Mouse (Mus musculus): ENCODE data around the gene Rasal2. TPM values are rescaled to one million over a fixed set of nuclear protein-coding genes. Genes with fewer than 3 reads are reported as not detected.
A peak's percentile ranks its signal among the peaks of the same experiment; 100 is the strongest.

Gene Rasal2
- polyA plus RNA-seq, 1 experiment from 2014 or later: 9.3 TPM

DNA sequence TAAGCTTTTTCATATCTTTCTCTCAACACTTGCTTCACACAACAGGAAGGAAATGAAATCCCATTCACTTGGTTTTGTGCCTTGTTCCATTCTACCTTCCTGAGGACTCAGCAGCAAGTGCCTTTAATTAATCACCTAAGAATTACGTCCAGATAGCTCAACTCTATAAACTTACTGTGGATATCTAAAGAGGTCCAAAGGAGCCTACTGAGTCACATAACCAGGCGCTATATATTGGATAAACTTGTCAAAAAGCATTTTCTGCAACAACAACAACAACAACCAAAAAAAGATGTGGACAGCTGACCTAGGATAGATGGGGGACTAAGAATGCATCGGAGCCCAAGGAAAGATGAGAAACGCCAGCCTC is 1.1 kb downstream of the Rasal2 start:
- no peak overlapping the region for H3K27ac ChIP-seq (ENCODE audit: low read depth, low read length)
- no peaks in the 10 kb centered on the region for H3K9me3 ChIP-seq (ENCODE audit: control insufficient read depth, low read length)
- H3K27me3 ChIP-seq (ENCODE audit: control insufficient read depth, insufficient read depth, low read length): no peaks in the 10 kb centered on the region
- 0% methylated on average over 4 of the region's 4 CpGs for WGBS
- no peaks in the 10 kb centered on the region for H3K36me3 ChIP-seq (ENCODE audit: control insufficient read depth, insufficient read depth, low read length)
- no peak for ATAC-seq (ENCODE audit: low FRiP score, low TSS enrichment)
- peak overlapping the region; percentile 77 for H3K9ac ChIP-seq (ENCODE audit: low read depth, low read length)
- peak overlapping the region; percentile 92 for H3K4me3 ChIP-seq (ENCODE audit: low read length)
- H3K4me2 ChIP-seq (replicated peaks; ENCODE audit: low read depth, low read length): peak overlapping the region; percentile 63
- H3K4me1 ChIP-seq (ENCODE audit: control insufficient read depth, insufficient read depth, low read length): 0 out of 2 replicates have a peak, but pooled peaks cover 5% of the 10 kb centered on the region

DNA sequence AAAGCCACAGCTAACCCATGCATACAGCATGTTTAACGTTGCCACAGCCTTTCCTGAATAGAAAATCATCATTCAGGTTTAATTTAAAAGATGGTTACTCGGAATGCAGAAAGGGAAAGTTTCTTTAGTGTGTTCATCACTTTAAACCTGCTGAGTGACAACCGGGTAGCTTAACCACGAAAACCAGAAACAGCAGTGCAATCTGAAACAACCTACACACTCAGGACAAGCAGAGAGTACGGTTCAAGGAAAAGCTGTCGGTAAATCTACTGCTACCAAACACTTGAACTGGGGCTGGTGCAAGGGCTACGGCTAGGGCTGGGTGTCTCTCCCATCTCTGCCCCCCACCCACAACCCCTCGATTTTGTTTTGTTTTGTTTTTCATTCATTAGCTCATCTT is 1.5 kb downstream of the Rasal2 start:
- Histone ChIP-seq H3K9ac (ENCODE audit: low read depth, low read length) (no peak overlapping the region), H3K27me3 (ENCODE audit: control insufficient read depth, insufficient read depth, low read length) (no peaks in the 10 kb centered on the region), H3K27ac (ENCODE audit: low read depth, low read length) (no peak overlapping the region), H3K4me1 (ENCODE audit: control insufficient read depth, insufficient read depth, low read length) (0 out of 2 replicates have a peak, but pooled peaks cover 5% of the 10 kb centered on the region), H3K4me2 (replicated peaks; ENCODE audit: low read depth, low read length) (peak overlapping the region; percentile 63), H3K36me3 (ENCODE audit: control insufficient read depth, insufficient read depth, low read length) (no peaks in the 10 kb centered on the region), H3K9me3 (ENCODE audit: control insufficient read depth, low read length) (no peaks in the 10 kb centered on the region), H3K4me3 (ENCODE audit: low read length) (peak overlapping the region; percentile 92)
- ATAC-seq (ENCODE audit: low FRiP score, low TSS enrichment): no peak
- WGBS: 16% methylated on average over 8 of the region's 8 CpGs

DNA sequence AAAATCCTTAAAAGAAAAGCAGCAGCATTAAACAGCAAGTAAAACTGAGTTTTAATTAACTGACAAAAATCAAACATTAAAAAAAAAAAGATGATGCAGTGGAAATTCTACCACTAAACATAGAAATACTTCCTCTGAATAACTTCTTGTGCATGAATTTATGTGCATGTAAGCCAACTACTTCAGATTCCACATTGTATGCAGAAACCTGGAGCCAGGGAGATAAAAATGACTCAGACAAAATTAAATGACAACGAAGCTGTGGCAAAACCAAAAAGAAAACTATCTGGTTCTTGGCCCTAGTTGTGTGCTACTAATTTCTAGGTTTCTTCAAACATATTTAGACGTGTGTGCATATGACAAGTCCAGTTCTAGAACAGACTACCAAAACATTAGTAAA is 2.7 kb downstream of the Rasal2 start:
- ATAC-seq (ENCODE audit: low FRiP score, low TSS enrichment): no peak
- no peak overlapping the region for H3K27ac ChIP-seq (ENCODE audit: low read depth, low read length)
- H3K4me1 ChIP-seq (ENCODE audit: control insufficient read depth, insufficient read depth, low read length): 0 out of 2 replicates have a peak, but pooled peaks cover 5% of the 10 kb centered on the region
- no peak overlapping the region for H3K4me3 ChIP-seq (ENCODE audit: low read length)
- H3K4me2 ChIP-seq (replicated peaks; ENCODE audit: low read depth, low read length): no peak overlapping the region
- H3K36me3 ChIP-seq (ENCODE audit: control insufficient read depth, insufficient read depth, low read length): no peaks in the 10 kb centered on the region
- no peak overlapping the region for H3K9ac ChIP-seq (ENCODE audit: low read depth, low read length)
- WGBS: 88% methylated on average over 2 of the region's 2 CpGs
- no peaks in the 10 kb centered on the region for H3K27me3 ChIP-seq (ENCODE audit: control insufficient read depth, insufficient read depth, low read length)
- no peaks in the 10 kb centered on the region for H3K9me3 ChIP-seq (ENCODE audit: control insufficient read depth, low read length)

DNA sequence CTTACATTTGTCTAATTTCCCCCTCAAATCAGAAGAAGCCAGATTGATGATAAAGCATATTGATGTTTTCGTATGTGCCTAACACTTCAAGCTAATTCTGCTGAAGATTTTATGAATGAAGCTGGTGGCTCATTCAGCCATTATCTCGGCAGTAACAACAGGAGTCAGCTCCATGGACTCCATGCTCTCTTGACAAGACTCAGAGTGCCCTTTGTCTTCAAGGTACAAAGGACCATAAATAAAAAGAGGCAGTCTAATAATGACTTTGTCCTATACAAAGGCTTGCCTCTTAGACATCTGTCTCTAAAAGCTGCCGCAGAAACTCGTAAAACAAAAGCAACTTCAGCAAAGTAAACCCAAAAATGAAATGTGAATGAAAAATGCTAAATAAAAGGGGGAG is 24.4 kb downstream of the Rasal2 start:
- no peak overlapping the region for H3K9ac ChIP-seq (ENCODE audit: low read depth, low read length)
- WGBS: 54% methylated on average over 4 of the region's 4 CpGs

DNA sequence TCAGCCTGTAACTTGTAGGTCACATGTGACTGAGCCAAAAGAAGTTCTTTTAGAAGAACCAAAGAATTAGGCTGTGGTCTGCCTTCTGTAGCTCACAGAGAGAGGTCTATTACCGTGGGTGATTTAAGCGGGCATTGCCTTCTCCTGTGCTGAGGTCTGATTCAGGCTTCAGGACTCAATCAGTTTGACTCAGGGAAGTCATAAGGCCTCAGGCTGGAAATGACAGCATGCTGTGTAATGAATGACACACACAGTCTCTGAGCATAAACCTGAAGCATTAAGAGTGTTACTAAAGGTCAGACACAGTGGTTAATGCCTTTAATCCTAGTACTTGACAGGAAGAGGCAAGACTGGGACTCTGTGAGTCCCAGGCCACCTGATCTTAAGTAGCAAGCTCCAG is 31.7 kb downstream of the Rasal2 start:
- no peak overlapping the region for H3K9ac ChIP-seq (ENCODE audit: low read depth, low read length)
- H3K4me1 ChIP-seq (ENCODE audit: control insufficient read depth, insufficient read depth, low read length): no peaks in the 10 kb centered on the region
- H3K4me2 ChIP-seq (replicated peaks; ENCODE audit: low read depth, low read length): no peak overlapping the region
- no peak overlapping the region for H3K27ac ChIP-seq (ENCODE audit: low read depth, low read length)
- 58% methylated on average over 2 of the region's 2 CpGs for WGBS
- no peaks in the 10 kb centered on the region for H3K27me3 ChIP-seq (ENCODE audit: control insufficient read depth, insufficient read depth, low read length)
- no peak overlapping the region for H3K4me3 ChIP-seq (ENCODE audit: low read length)
- no peaks in the 10 kb centered on the region for H3K9me3 ChIP-seq (ENCODE audit: control insufficient read depth, low read length)
- ATAC-seq (ENCODE audit: low FRiP score, low TSS enrichment): no peak
- H3K36me3 ChIP-seq (ENCODE audit: control insufficient read depth, insufficient read depth, low read length): no peaks in the 10 kb centered on the region

More for the DNA sequence above, 24.4 kb downstream of the Rasal2 start:
- Histone ChIP-seq H3K27ac (ENCODE audit: low read depth, low read length) (no peak overlapping the region), H3K27me3 (ENCODE audit: control insufficient read depth, insufficient read depth, low read length) (no peaks in the 10 kb centered on the region), H3K4me2 (replicated peaks; ENCODE audit: low read depth, low read length) (no peak overlapping the region), H3K4me1 (ENCODE audit: control insufficient read depth, insufficient read depth, low read length) (no peaks in the 10 kb centered on the region), H3K4me3 (ENCODE audit: low read length) (no peak overlapping the region), H3K36me3 (ENCODE audit: control insufficient read depth, insufficient read depth, low read length) (no peaks in the 10 kb centered on the region), H3K9me3 (ENCODE audit: control insufficient read depth, low read length) (no peaks in the 10 kb centered on the region)
- no peak for ATAC-seq (ENCODE audit: low FRiP score, low TSS enrichment)

DNA sequence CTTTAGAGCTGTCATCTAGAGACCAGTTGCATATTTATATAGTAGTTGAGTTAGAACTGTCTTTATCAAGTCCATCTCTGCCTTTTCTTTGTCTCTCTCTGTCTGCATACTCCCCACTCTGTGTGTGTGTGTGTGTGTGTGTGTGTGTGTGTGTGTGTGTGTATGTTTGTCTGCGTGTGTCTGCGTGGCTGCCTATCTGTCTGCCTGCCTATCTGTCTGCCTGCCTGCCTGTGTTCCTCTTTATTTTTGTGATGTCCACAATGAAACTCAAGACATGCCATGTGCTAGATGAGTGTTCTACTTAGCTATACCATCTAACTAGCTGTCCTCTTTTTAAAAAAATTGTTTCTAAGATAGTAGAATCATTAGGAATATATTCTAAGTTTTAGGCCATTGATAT is 42.0 kb downstream of the Rasal2 start:
- 96% methylated on average over 2 of the region's 2 CpGs for WGBS
- no peak overlapping the region for H3K9ac ChIP-seq (ENCODE audit: low read depth, low read length)
- no peaks in the 10 kb centered on the region for H3K4me1 ChIP-seq (ENCODE audit: control insufficient read depth, insufficient read depth, low read length)
- H3K4me2 ChIP-seq (replicated peaks; ENCODE audit: low read depth, low read length): no peak overlapping the region
- no peaks in the 10 kb centered on the region for H3K36me3 ChIP-seq (ENCODE audit: control insufficient read depth, insufficient read depth, low read length)
- ATAC-seq (ENCODE audit: low FRiP score, low TSS enrichment): no peak
- no peaks in the 10 kb centered on the region for H3K27me3 ChIP-seq (ENCODE audit: control insufficient read depth, insufficient read depth, low read length)
- H3K9me3 ChIP-seq (ENCODE audit: control insufficient read depth, low read length): no peaks in the 10 kb centered on the region
- no peak overlapping the region for H3K4me3 ChIP-seq (ENCODE audit: low read length)
- H3K27ac ChIP-seq (ENCODE audit: low read depth, low read length): no peak overlapping the region

DNA sequence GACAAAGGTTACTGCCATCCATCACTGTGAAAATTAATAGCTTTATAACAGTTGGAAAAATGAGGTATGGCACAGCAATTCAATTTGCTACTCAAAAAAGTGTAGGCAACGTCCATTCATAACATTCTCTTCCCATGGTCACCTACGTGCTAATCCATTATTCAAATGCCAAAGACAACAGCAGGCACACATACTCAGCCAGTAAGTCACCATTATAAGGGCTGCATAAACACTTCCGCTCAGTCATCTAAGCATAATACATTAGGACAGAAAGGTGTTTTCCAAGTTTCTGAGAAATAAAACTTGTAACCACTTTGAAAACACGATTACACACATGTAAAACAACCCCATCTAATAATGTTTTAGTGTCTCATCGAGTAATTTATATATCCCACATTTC is 44.1 kb downstream of the Rasal2 start:
- no peak overlapping the region for H3K27ac ChIP-seq (ENCODE audit: low read depth, low read length)

DNA sequence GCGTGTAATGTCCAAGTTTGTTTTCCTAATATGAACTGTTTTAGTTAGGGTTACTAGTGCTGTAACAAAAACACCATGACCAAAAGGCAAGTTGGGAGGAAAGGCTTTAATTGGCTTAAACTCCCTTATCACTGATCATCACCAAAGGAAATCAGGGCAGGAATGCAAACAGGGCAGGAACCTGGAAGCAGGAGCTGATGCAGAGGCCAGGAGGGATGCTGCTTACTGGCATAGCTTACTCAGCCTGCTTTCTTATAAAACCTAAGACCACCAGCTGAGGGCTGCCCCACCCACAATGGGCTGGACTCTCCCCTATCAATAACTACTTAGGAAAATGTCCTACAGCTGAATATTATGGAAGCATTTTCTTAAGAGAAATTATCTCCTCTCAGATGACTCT is 65.7 kb downstream of the Rasal2 start:
- H3K4me2 ChIP-seq (replicated peaks; ENCODE audit: low read depth, low read length): no peak overlapping the region
- no peak overlapping the region for H3K27ac ChIP-seq (ENCODE audit: low read depth, low read length)
- no peak for ATAC-seq (ENCODE audit: low FRiP score, low TSS enrichment)
- no peaks in the 10 kb centered on the region for H3K36me3 ChIP-seq (ENCODE audit: control insufficient read depth, insufficient read depth, low read length)
- H3K9ac ChIP-seq (ENCODE audit: low read depth, low read length): no peak overlapping the region
- no peak overlapping the region for H3K4me3 ChIP-seq (ENCODE audit: low read length)
- H3K27me3 ChIP-seq (ENCODE audit: control insufficient read depth, insufficient read depth, low read length): no peaks in the 10 kb centered on the region
- H3K4me1 ChIP-seq (ENCODE audit: control insufficient read depth, insufficient read depth, low read length): no peaks in the 10 kb centered on the region
- 65% methylated on average over 1 of the region's 1 CpGs for WGBS
- H3K9me3 ChIP-seq (ENCODE audit: control insufficient read depth, low read length): no peaks in the 10 kb centered on the region

More for the DNA sequence above, 44.1 kb downstream of the Rasal2 start:
- H3K4me2 ChIP-seq (replicated peaks; ENCODE audit: low read depth, low read length): no peak overlapping the region
- H3K4me1 ChIP-seq (ENCODE audit: control insufficient read depth, insufficient read depth, low read length): no peaks in the 10 kb centered on the region
- no peak for ATAC-seq (ENCODE audit: low FRiP score, low TSS enrichment)
- H3K36me3 ChIP-seq (ENCODE audit: control insufficient read depth, insufficient read depth, low read length): no peaks in the 10 kb centered on the region
- no peaks in the 10 kb centered on the region for H3K27me3 ChIP-seq (ENCODE audit: control insufficient read depth, insufficient read depth, low read length)
- H3K9me3 ChIP-seq (ENCODE audit: control insufficient read depth, low read length): no peaks in the 10 kb centered on the region
- H3K4me3 ChIP-seq (ENCODE audit: low read length): no peak overlapping the region
- 83% methylated on average over 5 of the region's 5 CpGs for WGBS
- no peak overlapping the region for H3K9ac ChIP-seq (ENCODE audit: low read depth, low read length)

DNA sequence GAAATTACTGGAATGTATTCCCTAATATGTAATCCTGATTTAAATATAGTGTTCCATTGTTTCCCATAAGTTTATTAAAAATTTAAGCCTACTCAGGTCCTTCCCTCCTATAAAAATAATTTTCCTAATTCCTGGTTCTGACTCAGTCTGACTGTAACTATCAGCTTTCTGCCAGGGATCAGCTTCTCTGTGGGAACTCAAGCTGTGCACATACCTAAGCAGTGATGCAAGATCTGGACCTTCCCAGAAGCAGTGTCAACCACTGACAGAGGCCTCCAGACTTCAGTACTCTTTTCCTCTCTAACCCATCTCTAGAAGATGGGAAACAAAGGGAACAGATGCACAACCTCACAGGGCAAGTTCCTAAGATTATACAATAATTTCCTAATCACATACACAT is 68.9 kb downstream of the Rasal2 start:
- Histone ChIP-seq H3K9ac (ENCODE audit: low read depth, low read length) (no peak overlapping the region), H3K27ac (ENCODE audit: low read depth, low read length) (no peak overlapping the region), H3K4me2 (replicated peaks; ENCODE audit: low read depth, low read length) (no peak overlapping the region), H3K4me1 (ENCODE audit: control insufficient read depth, insufficient read depth, low read length) (no peaks in the 10 kb centered on the region), H3K27me3 (ENCODE audit: control insufficient read depth, insufficient read depth, low read length) (no peaks in the 10 kb centered on the region), H3K9me3 (ENCODE audit: control insufficient read depth, low read length) (no peaks in the 10 kb centered on the region), H3K4me3 (ENCODE audit: low read length) (no peak overlapping the region), H3K36me3 (ENCODE audit: control insufficient read depth, insufficient read depth, low read length) (no peaks in the 10 kb centered on the region)
- ATAC-seq (ENCODE audit: low FRiP score, low TSS enrichment): no peak

DNA sequence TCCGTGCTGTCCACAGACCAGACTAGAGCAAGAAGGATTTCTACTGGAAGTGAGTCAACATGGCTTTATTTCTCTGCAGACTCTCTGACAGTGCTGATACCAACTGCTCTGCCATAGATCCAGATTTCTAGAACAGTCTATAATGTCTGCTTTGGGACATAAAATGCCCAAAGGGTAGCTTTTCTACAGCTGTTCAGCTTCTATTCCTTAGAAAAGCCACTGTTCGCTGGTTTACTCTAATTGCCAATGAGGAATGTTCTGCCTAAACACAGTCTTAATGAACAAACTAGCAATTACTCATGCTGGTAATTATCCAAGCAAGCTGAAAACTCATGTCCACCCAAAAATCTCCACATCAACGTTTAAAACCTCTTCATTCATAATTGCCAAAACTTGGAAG is 77.6 kb downstream of the Rasal2 start:
- Histone ChIP-seq H3K4me1 (ENCODE audit: control insufficient read depth, insufficient read depth, low read length) (no peaks in the 10 kb centered on the region), H3K9me3 (ENCODE audit: control insufficient read depth, low read length) (no peaks in the 10 kb centered on the region), H3K36me3 (ENCODE audit: control insufficient read depth, insufficient read depth, low read length) (no peaks in the 10 kb centered on the region), H3K9ac (ENCODE audit: low read depth, low read length) (no peak overlapping the region), H3K4me3 (ENCODE audit: low read length) (no peak overlapping the region), H3K27me3 (ENCODE audit: control insufficient read depth, insufficient read depth, low read length) (no peaks in the 10 kb centered on the region), H3K4me2 (replicated peaks; ENCODE audit: low read depth, low read length) (no peak overlapping the region), H3K27ac (ENCODE audit: low read depth, low read length) (no peak overlapping the region)
- no peak for ATAC-seq (ENCODE audit: low FRiP score, low TSS enrichment)
- 84% methylated on average over 3 of the region's 3 CpGs for WGBS
